Mouse (Mus musculus) mesoderm, embryonic 11.5 days (tissue): ENCODE results near the gene Scp2d1.
A peak's percentile ranks its signal among the peaks of the same experiment; 100 is the strongest.
"Not testable (repeated sequence)": the region's sequence is repeated elsewhere in the genome, so short reads cannot be mapped to it uniquely, and the experiment has no call there.

ENCODE experiments used
- DNase-seq: peaks from one replicate; pipeline ENCODE4 v3.0.0-alpha.2; 2012; ENCODE audit warnings: low read depth, low spot score

Gene Scp2d1

GRCm38 (mm10) chr2:144823356-144823755, at the start of gene Scp2d1:
Gene Scp2d1 (plus strand): TSS chr2:144823656.
- DNase-seq: not testable (repeated sequence)

GRCm38 (mm10) chr2:144774636-144775160, 48.8 kb upstream of the Scp2d1 start:
- no peak for DNase-seq

GRCm38 (mm10) chr2:144775626-144776025, 47.8 kb upstream of the Scp2d1 start:
- DNase-seq: no peak

- no peak for DNase-seq
Observed at GRCm38 (mm10) chr2:144779263-144779662, 44.2 kb upstream of the Scp2d1 start.

GRCm38 (mm10) chr2:144780731-144781130, 42.7 kb upstream of the Scp2d1 start:
- DNase-seq: peak; percentile 32

GRCm38 (mm10) chr2:144781871-144782270, 41.6 kb upstream of the Scp2d1 start:
- DNase-seq: no peak

- no peak for DNase-seq
Observed at GRCm38 (mm10) chr2:144782481-144782880, 41.0 kb upstream of the Scp2d1 start.

GRCm38 (mm10) chr2:144783190-144783589, 40.3 kb upstream of the Scp2d1 start:
- DNase-seq: no peak

GRCm38 (mm10) chr2:144783831-144784230, 39.6 kb upstream of the Scp2d1 start:
- DNase-seq: no peak

GRCm38 (mm10) chr2:144791671-144792294, 31.7 kb upstream of the Scp2d1 start:
- DNase-seq: no peak

- no peak for DNase-seq
Observed at GRCm38 (mm10) chr2:144797515-144797914, 25.9 kb upstream of the Scp2d1 start.

- no peak for DNase-seq
Observed at GRCm38 (mm10) chr2:144807766-144808754, 15.4 kb upstream of the Scp2d1 start.

- no peak for DNase-seq
Observed at GRCm38 (mm10) chr2:144828457-144828985, 5.1 kb downstream of the Scp2d1 start.

- DNase-seq: no peak
Observed at GRCm38 (mm10) chr2:144836667-144837311, 13.3 kb downstream of the Scp2d1 start.

- DNase-seq: no peak
Observed at GRCm38 (mm10) chr2:144837312-144837679, 13.8 kb downstream of the Scp2d1 start.

GRCm38 (mm10) chr2:144868827-144869226, 45.4 kb downstream of the Scp2d1 start:
- no peak for DNase-seq
